Mouse (Mus musculus) heart, embryonic 14.5 days (tissue): ENCODE data around the gene H2-K1. TPM values are rescaled to one million over a fixed set of nuclear protein-coding genes. Genes with fewer than 3 reads are reported as not detected.

Source experiments
- ATAC-seq: fragments of 200-750 bp; cut with Nextera tagmentation; 2 replicates; pipeline ENCODE4 v1.8.0; 2017; ENCODE audit warnings: low read depth, moderate TSS enrichment; ENCODE audit not compliant: insufficient number of reproducible peaks, insufficient read depth, low FRiP score
- H3K27ac ChIP-seq, 2 experiments: fragments of 200-500 bp in 1 of 2; fragments of 300-500 bp in 1 of 2; sonication (generic) in 1 of 2; replicated peaks in 1 of 2; 2 replicates each; pipeline ENCODE4 v1.5.1; 2012 to 2014; ENCODE audit warnings: low read depth in 2 of 2, low read length in 2 of 2, control low read depth in 1 of 2, mild to moderate bottlenecking in 1 of 2, mixed read lengths in 1 of 2; ENCODE audit not compliant: control insufficient read depth in 1 of 2, insufficient read depth in 1 of 2
- H3K27me3 ChIP-seq: fragments of 300-500 bp; sonication (generic); 2 replicates; pipeline ENCODE4 v1.6.1; 2014; ENCODE audit warnings: mild to moderate bottlenecking, low read length, control low read depth; ENCODE audit not compliant: control insufficient read depth, insufficient read depth
- H3K36me3 ChIP-seq: fragments of 300-500 bp; sonication (generic); 2 replicates; pipeline ENCODE4 v1.6.1; 2014; ENCODE audit warnings: mild to moderate bottlenecking, control low read depth, low read length, mixed read lengths; ENCODE audit not compliant: control insufficient read depth, insufficient read depth
- H3K4me1 ChIP-seq, 2 experiments: fragments of 200-500 bp in 1 of 2; fragments of 300-500 bp in 1 of 2; sonication (generic) in 1 of 2; 2 replicates each; pipeline ENCODE4 v1.6.1; 2012 to 2014; ENCODE audit warnings: low read length in 2 of 2, control low read depth in 1 of 2, mixed read lengths in 1 of 2; ENCODE audit not compliant: control insufficient read depth in 2 of 2, insufficient read depth in 2 of 2
- H3K4me2 ChIP-seq: fragments of 300-500 bp; sonication (generic); 2 replicates; pipeline ENCODE4 v1.6.1; 2014; ENCODE audit warnings: mild to moderate bottlenecking, low read length
- H3K4me3 ChIP-seq, 2 experiments: fragments of 200-500 bp in 1 of 2; fragments of 300-500 bp in 1 of 2; sonication (generic) in 1 of 2; 2 replicates each; pipeline ENCODE4 v1.5.1; 2012 to 2014; ENCODE audit warnings: low read length in 2 of 2, mild to moderate bottlenecking in 2 of 2, control low read depth in 1 of 2, low read depth in 1 of 2, moderate library complexity in 1 of 2; ENCODE audit not compliant: control insufficient read depth in 1 of 2, insufficient read depth in 1 of 2
- H3K9ac ChIP-seq: fragments of 300-500 bp; sonication (generic); 2 replicates; pipeline ENCODE4 v1.6.1; 2014; ENCODE audit warnings: mild to moderate bottlenecking, low read length
- H3K9me3 ChIP-seq: fragments of 300-500 bp; sonication (generic); 2 replicates; pipeline ENCODE4 v1.6.1; 2016; ENCODE audit warnings: low read length, control low read depth; ENCODE audit not compliant: control insufficient read depth
- WGBS: fragments of 180-500 bp; shearing (Covaris S2); extraction: QIAGEN DNeasy Blood & Tissue Kit; methylation state at CpG from one replicate; pipeline ENCODE4 v1.1.7; 2014; 5-methylcytosine and 5-hydroxymethylcytosine counted together
- polyA plus RNA-seq: library from polyadenylated mRNA; unstranded; fragments of >200 nt; fragmentation: Nextera tagmentation; extraction: Ambion mirVana; gene quantifications from 2 replicates; pipeline ENCODE4 v1.2.1, GENCODE M21; 2014

H2-K1 gene
- polyA plus RNA-seq, 1 experiment from 2014 or later = 32.3 TPM

- H3K27me3 ChIP-seq = no peaks in the 10 kb centered on the region
- H3K4me2 ChIP-seq = peak overlapping the region; percentile 81
- peaks cover 47% of the 10 kb centered on the region for H3K36me3 ChIP-seq
- H3K9ac ChIP-seq = peak overlapping the region; percentile 92
- peaks cover 25 to 46% of the 10 kb centered on the region in 2 experiments for H3K4me1 ChIP-seq
- H3K27ac ChIP-seq = peak overlapping the region; percentile 85 to 94
- peak overlapping the region; percentile 78 to 90 for H3K4me3 ChIP-seq
- no peaks in the 10 kb centered on the region for H3K9me3 ChIP-seq
- ATAC-seq = peak; percentile 0; the same call in 1 of the 2 replicates
- 4% methylated on average over 20 of the region's 20 CpGs for whole genome bisulfite sequencing
Observed at GRCm38 (mm10) chr17:34030861-34031326, 30.7 kb upstream of the H2-K1 start.

- Histone ChIP-seq H3K27ac (0 out of 4 replicates have a peak overlapping the region, but pooled peaks of 1 of the 2 experiments have one; percentile 94), H3K27me3 (no peaks in the 10 kb centered on the region), H3K4me3 (peak overlapping the region; percentile 78 to 90), H3K9ac (peak overlapping the region; percentile 92), H3K4me2 (peak overlapping the region; percentile 81), H3K36me3 (peaks cover 39% of the 10 kb centered on the region), H3K4me1 (peaks cover 27 to 54% of the 10 kb centered on the region in 2 experiments), H3K9me3 (no peaks in the 10 kb centered on the region)
- no peak for ATAC-seq
- WGBS = 79% methylated on average over 21 of the region's 21 CpGs
Observed at GRCm38 (mm10) chr17:34029890-34030595, 29.9 kb upstream of the H2-K1 start.

GRCm38 (mm10) chr17:34029150-34029889 is 29.2 kb upstream of the H2-K1 start:
- Histone ChIP-seq H3K9me3 (no peaks in the 10 kb centered on the region), H3K4me2 (peak overlapping the region; percentile 81), H3K27ac (no peak overlapping the region), H3K4me3 (peak overlapping the region in 1 of 2 experiments; percentile 78; a peak in 1 of 4 replicates), H3K4me1 (peaks cover 27 to 54% of the 10 kb centered on the region in 2 experiments), H3K36me3 (peaks cover 34% of the 10 kb centered on the region), H3K27me3 (no peaks in the 10 kb centered on the region), H3K9ac (peak overlapping the region; percentile 92; the same call in 1 of the 2 replicates)
- 86% methylated on average over 18 of the region's 18 CpGs for WGBS
- no peak for ATAC-seq

GRCm38 (mm10) chr17:34028501-34029149 is 28.5 kb upstream of the H2-K1 start:
- Histone ChIP-seq H3K4me3 (no peak overlapping the region; a peak in 1 of 4 replicates), H3K4me1 (peaks cover 27 to 54% of the 10 kb centered on the region in 2 experiments), H3K9ac (no peak overlapping the region), H3K36me3 (peaks cover 27% of the 10 kb centered on the region), H3K4me2 (peak overlapping the region; percentile 94; the same call in 1 of the 2 replicates), H3K27me3 (no peaks in the 10 kb centered on the region), H3K27ac (peak overlapping the region in 1 of 2 experiments; percentile 82; a peak in 1 of 4 replicates), H3K9me3 (no peaks in the 10 kb centered on the region)
- 74% methylated on average over 17 of the region's 17 CpGs for WGBS
- ATAC-seq = no peak

- Histone ChIP-seq H3K9ac (peak within 1 kb of the TSS; percentile 82), H3K36me3 (peaks cover 28% of the 10 kb centered on the region), H3K4me1 (peaks cover 26 to 55% of the 10 kb centered on the region in 2 experiments), H3K4me2 (peak within 1 kb of the TSS; percentile 94), H3K27me3 (no peaks in the 10 kb centered on the region), H3K9me3 (no peaks in the 10 kb centered on the region), H3K27ac (peak within 1 kb of the TSS; percentile 34 to 82), H3K4me3 (peak within 1 kb of the TSS; percentile 69 to 70)
- WGBS = under 1% methylated on average over 46 of the region's 49 CpGs
- ATAC-seq = peak; percentile 73
Observed at GRCm38 (mm10) chr17:34027656-34028223, 27.6 kb upstream of the H2-K1 start, which contains the start of gene H2-Ke6. Gene H2-Ke6 (minus strand): TSS chr17:34028060.

- no peak for ATAC-seq
- H3K4me1 ChIP-seq = peaks cover 23 to 52% of the 10 kb centered on the region in 2 experiments
- H3K9me3 ChIP-seq = no peaks in the 10 kb centered on the region
- H3K4me2 ChIP-seq = peak overlapping the region; percentile 94
- H3K27me3 ChIP-seq = no peaks in the 10 kb centered on the region
- peaks cover 33% of the 10 kb centered on the region for H3K36me3 ChIP-seq
- peak overlapping the region; percentile 34 to 82 for H3K27ac ChIP-seq
- WGBS = 11% methylated on average over 30 of the region's 36 CpGs
- H3K9ac ChIP-seq = peak overlapping the region; percentile 82
- peak overlapping the region; percentile 69 to 70 for H3K4me3 ChIP-seq
Observed at GRCm38 (mm10) chr17:34026917-34027655, 26.9 kb upstream of the H2-K1 start.
